Mouse (Mus musculus) heart, adult 2 months (tissue): ENCODE data around the gene Tnik.

Experiments used
- CTCF ChIP-seq: fragments of 200-600 bp; IDR thresholded peaks from 2 replicates; pipeline ENCODE4 v1.8.1; 2022; ENCODE audit warnings: antibody characterized with exemption, mild to moderate bottlenecking, moderate library complexity
- EP300 ChIP-seq: fragments of 200-500 bp; IDR thresholded peaks from 2 replicates; pipeline ENCODE4 v1.6.1; 2011; ENCODE audit warnings: low read depth, low read length, control low read depth; ENCODE audit not compliant: insufficient read depth
- POLR2A ChIP-seq: fragments of 200-500 bp; IDR thresholded peaks from 2 replicates; pipeline ENCODE4 v1.6.1; 2011; ENCODE audit warnings: mild to moderate bottlenecking, low read depth, low read length, control low read depth; ENCODE audit not compliant: insufficient read depth

GRCm38 (mm10) chr3:28562612-28563332 lies 299.8 kb downstream of the Tnik start:
- TF ChIP-seq POLR2A = no peak
- TF ChIP-seq CTCF = peak; percentile 70
- no peak for TF ChIP-seq EP300
